Mouse (Mus musculus) midbrain, embryonic 16.5 days (tissue): ENCODE results near the gene 4930502E18Rik. TPM values are rescaled to one million over a fixed set of nuclear protein-coding genes. Genes with fewer than 3 reads are reported as not detected.

Experiments used
- ATAC-seq: fragments of 200-750 bp; cut with Nextera tagmentation; 2 replicates; pipeline ENCODE4 v1.8.0; 2017; ENCODE audit warnings: moderate TSS enrichment
- H3K27ac ChIP-seq: fragments of 300-500 bp; sonication (generic); 2 replicates; pipeline ENCODE4 v1.5.1; 2014; ENCODE audit warnings: mild to moderate bottlenecking, low read length, mixed read lengths
- H3K27me3 ChIP-seq: fragments of 300-500 bp; sonication (generic); 2 replicates; pipeline ENCODE4 v1.6.1; 2014; ENCODE audit warnings: low read depth, low read length, mixed read lengths; ENCODE audit not compliant: control insufficient read depth, insufficient read depth
- H3K36me3 ChIP-seq: fragments of 300-500 bp; sonication (generic); 2 replicates; pipeline ENCODE4 v1.6.1; 2014; ENCODE audit warnings: mild to moderate bottlenecking, low read length, moderate library complexity, mixed read lengths; ENCODE audit not compliant: control insufficient read depth, insufficient read depth
- H3K4me1 ChIP-seq: fragments of 300-500 bp; sonication (generic); 2 replicates; pipeline ENCODE4 v1.6.1; 2014; ENCODE audit warnings: mild to moderate bottlenecking, low read length, mixed read lengths; ENCODE audit not compliant: control insufficient read depth, insufficient read depth
- H3K4me2 ChIP-seq: fragments of 300-500 bp; sonication (generic); 2 replicates; pipeline ENCODE4 v1.6.1; 2014; ENCODE audit warnings: mild to moderate bottlenecking, low read length, mixed read lengths
- H3K4me3 ChIP-seq: fragments of 300-500 bp; sonication (generic); 2 replicates; pipeline ENCODE4 v1.5.1; 2014; ENCODE audit warnings: low read depth, mild to moderate bottlenecking, low read length, moderate library complexity, mixed read lengths
- H3K9ac ChIP-seq: fragments of 300-500 bp; sonication (generic); 2 replicates; pipeline ENCODE4 v1.6.1; 2014; ENCODE audit warnings: low read depth, low read length, mixed read lengths
- H3K9me3 ChIP-seq: fragments of 300-500 bp; sonication (generic); replicated peaks from 2 replicates; pipeline ENCODE4 v1.6.1; 2014; ENCODE audit warnings: mild to moderate bottlenecking, low read length, mixed read lengths; ENCODE audit not compliant: control insufficient read depth, poor library complexity, severe bottlenecking
- WGBS: fragments of 180-500 bp; shearing (Covaris S2); extraction: QIAGEN DNeasy Blood & Tissue Kit; methylation state at CpG from one replicate; pipeline ENCODE4 v1.1.7; 2014; 5-methylcytosine and 5-hydroxymethylcytosine counted together
- polyA plus RNA-seq: library from polyadenylated mRNA; unstranded; fragments of >200 nt; fragmentation: Nextera tagmentation; extraction: Ambion mirVana; gene quantifications from 2 replicates; pipeline ENCODE4 v1.2.1, GENCODE M21; 2015

Gene 4930502E18Rik
- polyA plus RNA-seq, 1 experiment from 2014 or later, result 0.29 TPM

DNA sequence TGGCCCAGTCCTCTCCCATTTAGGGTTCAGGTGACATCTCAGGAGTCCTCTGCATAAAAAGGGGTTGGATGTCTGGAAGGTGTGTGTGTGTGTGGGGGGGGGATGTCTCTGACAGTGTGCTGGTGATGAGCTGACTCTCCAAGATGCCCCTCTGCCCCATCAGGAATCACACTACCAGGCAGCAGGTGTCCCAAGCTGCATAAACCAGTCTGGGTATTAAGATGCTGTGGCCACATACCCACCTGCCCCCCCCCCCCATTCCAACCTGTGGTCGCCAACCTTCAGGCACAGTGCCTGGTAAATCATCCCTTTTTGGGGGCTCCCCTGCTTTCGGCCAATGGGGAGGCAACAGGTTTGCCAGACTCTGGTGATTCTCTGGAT, 8.7 kb upstream of the 4930502E18Rik start:
- WGBS, result 39% methylated on average over 2 of the region's 2 CpGs
- peak; percentile 59 for ATAC-seq
- Histone ChIP-seq H3K4me1 (no peaks in the 10 kb centered on the region), H3K4me3 (peak overlapping the region; percentile 42), H3K4me2 (peak overlapping the region; percentile 66), H3K9me3 (no peaks in the 10 kb centered on the region), H3K36me3 (no peaks in the 10 kb centered on the region), H3K27me3 (no peaks in the 10 kb centered on the region), H3K9ac (peak overlapping the region; percentile 70; the same call in 1 of the 2 replicates), H3K27ac (peak overlapping the region; percentile 67)

DNA sequence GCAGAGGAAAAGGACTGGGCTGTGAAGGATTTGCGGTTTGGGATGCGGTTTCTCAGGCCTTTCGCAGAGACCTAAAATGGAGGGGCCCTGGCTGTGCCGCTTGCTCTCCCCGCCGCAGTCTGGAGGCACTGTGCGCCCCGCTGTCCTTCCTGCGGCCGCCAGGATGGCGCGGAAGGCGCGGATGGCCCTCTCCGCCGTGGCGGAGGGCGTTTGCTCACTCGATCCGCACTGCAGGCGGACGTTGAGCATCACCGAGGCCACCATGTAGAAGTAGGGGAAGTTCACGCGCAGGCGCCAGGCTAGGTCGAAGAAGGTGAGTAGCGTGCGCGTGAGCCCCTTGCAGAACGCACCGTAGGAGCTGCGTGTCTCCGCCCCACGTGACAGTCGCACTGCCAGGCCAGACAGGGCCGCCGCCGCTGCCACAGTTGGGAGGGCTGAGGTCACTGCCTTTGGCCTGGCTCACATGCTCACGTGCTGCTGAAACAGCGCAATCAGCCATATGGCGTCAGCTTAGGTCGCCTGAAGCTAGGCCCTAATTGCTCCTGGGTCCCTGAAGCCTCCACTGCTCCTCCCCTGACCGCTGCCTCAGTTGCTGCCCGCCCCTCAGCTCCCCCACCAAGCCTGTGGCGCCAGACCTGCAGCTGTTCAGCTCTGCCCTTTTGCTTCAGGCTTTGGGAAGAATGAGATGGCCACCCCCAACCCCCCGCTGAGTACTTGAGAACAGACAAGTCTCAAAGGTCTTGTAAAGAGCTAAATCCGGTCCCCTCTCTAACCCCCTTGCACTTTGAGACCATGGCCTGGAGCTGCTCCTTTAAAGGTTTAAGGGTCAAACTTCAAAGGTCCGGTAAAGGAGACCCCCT, 8.1 kb upstream of the 4930502E18Rik start:
- WGBS, result 18% methylated on average over 43 of the region's 49 CpGs
- Histone ChIP-seq H3K9ac (peak overlapping the region; percentile 70), H3K27me3 (no peaks in the 10 kb centered on the region), H3K27ac (peak overlapping the region; percentile 67), H3K36me3 (no peaks in the 10 kb centered on the region), H3K4me1 (no peaks in the 10 kb centered on the region), H3K9me3 (no peaks in the 10 kb centered on the region), H3K4me2 (peak overlapping the region; percentile 66), H3K4me3 (peak overlapping the region; percentile 42)
- peak; percentile 94 for ATAC-seq

- ATAC-seq, result no peak
- Histone ChIP-seq H3K4me2 (no peak overlapping the region), H3K27ac (no peak overlapping the region), H3K4me1 (no peaks in the 10 kb centered on the region), H3K36me3 (no peaks in the 10 kb centered on the region), H3K27me3 (no peaks in the 10 kb centered on the region), H3K9me3 (no peaks in the 10 kb centered on the region), H3K9ac (no peak overlapping the region), H3K4me3 (no peak overlapping the region)
- WGBS, result 96% methylated on average over 2 of the region's 2 CpGs
Measured at GRCm38 (mm10) chrX:53728967-53729366, 4.3 kb downstream of the 4930502E18Rik start.

DNA sequence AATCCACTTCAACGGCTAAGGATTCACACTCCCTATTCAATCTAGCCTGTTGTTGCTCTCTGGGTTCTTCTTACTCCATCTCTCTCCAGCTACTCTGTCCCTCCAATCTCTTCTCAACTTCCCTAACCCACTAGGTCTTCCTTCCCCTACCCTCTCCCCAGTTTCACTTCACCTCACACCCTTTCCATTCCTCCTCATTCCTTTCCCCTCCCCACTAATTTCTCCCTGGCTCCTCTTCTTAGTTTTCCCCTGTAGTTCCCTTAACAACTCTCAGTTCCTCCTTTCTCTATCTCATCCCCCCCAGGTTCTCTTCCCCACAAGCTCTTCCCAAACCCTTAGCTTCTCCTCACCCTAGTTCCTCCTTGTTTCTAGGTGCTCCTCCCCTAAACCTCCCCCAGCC, 28.2 kb downstream of the 4930502E18Rik start:
- WGBS, result 85% methylated on average over 1 of the region's 1 CpGs
- peaks cover 4% of the 10 kb centered on the region; the same call in 1 of the 2 replicates for H3K9me3 ChIP-seq
- ATAC-seq, result no peak
- H3K27ac ChIP-seq, result no peak overlapping the region
- no peaks in the 10 kb centered on the region for H3K27me3 ChIP-seq
- no peak overlapping the region for H3K4me3 ChIP-seq
- H3K36me3 ChIP-seq, result no peaks in the 10 kb centered on the region
- no peak overlapping the region for H3K4me2 ChIP-seq
- H3K9ac ChIP-seq, result no peak overlapping the region
- H3K4me1 ChIP-seq, result no peaks in the 10 kb centered on the region

- ATAC-seq, result no peak
- Histone ChIP-seq H3K36me3 (no peaks in the 10 kb centered on the region), H3K27ac (no peak within 1 kb of the TSS), H3K9me3 (peaks cover 4% of the 10 kb centered on the region; the same call in 1 of the 2 replicates), H3K27me3 (no peaks in the 10 kb centered on the region), H3K4me2 (no peak within 1 kb of the TSS), H3K4me1 (no peaks in the 10 kb centered on the region), H3K4me3 (no peak within 1 kb of the TSS), H3K9ac (no peak within 1 kb of the TSS)
- 94% methylated on average over 16 of the region's 16 CpGs for WGBS
Measured at GRCm38 (mm10) chrX:53757736-53758135, 33.1 kb downstream of the 4930502E18Rik start, which contains the start of gene 1700013H16Rik. 1700013H16Rik (minus strand) TSS chrX:53757831.

GRCm38 (mm10) chrX:53776276-53776675, 51.6 kb downstream of the 4930502E18Rik start, which contains the start of gene Zfp36l3:
Zfp36l3 (minus strand) TSS chrX:53776394.
- 93% methylated on average over 12 of the region's 12 CpGs for WGBS
- Histone ChIP-seq H3K9me3 (no peaks in the 10 kb centered on the region), H3K36me3 (no peaks in the 10 kb centered on the region), H3K4me3 (no peak within 1 kb of the TSS), H3K27me3 (no peaks in the 10 kb centered on the region), H3K9ac (no peak within 1 kb of the TSS), H3K27ac (no peak within 1 kb of the TSS), H3K4me2 (no peak within 1 kb of the TSS), H3K4me1 (no peaks in the 10 kb centered on the region)
- ATAC-seq, result no peak

Other genes with a start within 250 kb of the 4930502E18Rik start
- 229 and 233 TPM in 2 replicates for gene Rtl8c, start 116.8 kb upstream of the 4930502E18Rik start, polyA plus RNA-seq
- gene Gm14597, start 115.8 kb upstream of the 4930502E18Rik start, polyA plus RNA-seq, result 0.76 TPM in 1 of 2 replicates, not detected in the other
- gene Rtl8a, start 81.1 kb upstream of the 4930502E18Rik start, polyA plus RNA-seq, result 218 and 231 TPM in 2 replicates
- 179 and 185 TPM in 2 replicates for gene Rtl8b, start 54.4 kb upstream of the 4930502E18Rik start, polyA plus RNA-seq
- not detected in 2 replicates for gene 1700013H16Rik, start 33.0 kb downstream of the 4930502E18Rik start, polyA plus RNA-seq
- not detected in 2 replicates for gene Zfp36l3, start 51.6 kb downstream of the 4930502E18Rik start, polyA plus RNA-seq
- gene Xlr, start 72.9 kb downstream of the 4930502E18Rik start, polyA plus RNA-seq, result 1.6 and 2.8 TPM in 2 replicates